Mouse (Mus musculus): ENCODE results near the gene Rnf19b.
A peak's percentile ranks its signal among the peaks of the same experiment; 100 is the strongest.

Gene Rnf19b

GRCm38 (mm10) chr4:129034706-129035660, 23.1 kb upstream of the Rnf19b start:
- DNase-seq = peak; percentile 29

GRCm38 (mm10) chr4:129035851-129036445, 22.1 kb upstream of the Rnf19b start:
- no peak for DNase-seq

GRCm38 (mm10) chr4:129047721-129048421, 10.2 kb upstream of the Rnf19b start:
- DNase-seq = peak; percentile 65

- peak; percentile 71 for DNase-seq
Measured at GRCm38 (mm10) chr4:129048501-129049305, 9.4 kb upstream of the Rnf19b start.

- DNase-seq = peak; percentile 75
Measured at GRCm38 (mm10) chr4:129049306-129050011, 8.6 kb upstream of the Rnf19b start.

- no peak for DNase-seq
Measured at GRCm38 (mm10) chr4:129050365-129050764, 7.7 kb upstream of the Rnf19b start.

GRCm38 (mm10) chr4:129050901-129051417, 7.1 kb upstream of the Rnf19b start:
- peak; percentile 31 for DNase-seq

- peak; percentile 61 for DNase-seq
Measured at GRCm38 (mm10) chr4:129051461-129052183, 6.4 kb upstream of the Rnf19b start.

- DNase-seq = no peak
Measured at GRCm38 (mm10) chr4:129054757-129055156, 3.3 kb upstream of the Rnf19b start.

- no peak for DNase-seq
Measured at GRCm38 (mm10) chr4:129055562-129055961, 2.5 kb upstream of the Rnf19b start.

- peak; percentile 97 for DNase-seq
Measured at GRCm38 (mm10) chr4:129057533-129058206, 401 bp upstream of the Rnf19b start.

GRCm38 (mm10) chr4:129059125-129059551, 1.1 kb downstream of the Rnf19b start:
- DNase-seq = peak; percentile 54

GRCm38 (mm10) chr4:129059922-129060321, 1.9 kb downstream of the Rnf19b start:
- DNase-seq = no peak

- no peak for DNase-seq
Measured at GRCm38 (mm10) chr4:129061486-129061885, 3.4 kb downstream of the Rnf19b start.

- no peak for DNase-seq
Measured at GRCm38 (mm10) chr4:129062281-129063075, 4.4 kb downstream of the Rnf19b start.

- DNase-seq = no peak
Measured at GRCm38 (mm10) chr4:129065688-129066236, 7.7 kb downstream of the Rnf19b start.

GRCm38 (mm10) chr4:129067638-129068415, 9.8 kb downstream of the Rnf19b start:
- no peak for DNase-seq

- no peak for DNase-seq
Measured at GRCm38 (mm10) chr4:129068848-129069247, 10.8 kb downstream of the Rnf19b start.
